Mouse (Mus musculus): ENCODE results near the gene Gramd1b.
A peak's percentile ranks its signal among the peaks of the same experiment; 100 is the strongest.
"Not testable (repeated sequence)": the region's sequence is repeated elsewhere in the genome, so short reads cannot be mapped to it uniquely, and the experiment has no call there.

Gramd1b gene

DNA sequence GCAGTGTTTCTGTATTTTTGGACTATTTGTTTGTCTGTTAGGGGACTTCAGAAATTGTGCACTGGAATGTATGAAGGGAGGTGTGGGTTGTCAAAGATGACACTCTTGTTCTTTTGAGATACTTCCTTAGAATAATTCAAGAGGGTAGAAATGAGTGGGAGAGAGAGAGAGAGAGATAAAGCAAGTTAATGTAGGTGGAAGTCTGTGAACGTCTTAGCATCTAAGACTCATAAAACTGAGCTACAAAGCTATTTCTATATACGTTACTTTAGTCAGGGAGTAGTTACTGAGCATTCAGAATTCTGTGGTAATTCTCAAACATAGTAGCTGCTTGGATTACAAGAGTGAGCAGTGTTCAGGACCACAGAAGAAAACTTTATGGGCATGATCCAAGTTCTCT lies 19.2 kb downstream of the Gramd1b start:
- DNase-seq = no peak

DNA sequence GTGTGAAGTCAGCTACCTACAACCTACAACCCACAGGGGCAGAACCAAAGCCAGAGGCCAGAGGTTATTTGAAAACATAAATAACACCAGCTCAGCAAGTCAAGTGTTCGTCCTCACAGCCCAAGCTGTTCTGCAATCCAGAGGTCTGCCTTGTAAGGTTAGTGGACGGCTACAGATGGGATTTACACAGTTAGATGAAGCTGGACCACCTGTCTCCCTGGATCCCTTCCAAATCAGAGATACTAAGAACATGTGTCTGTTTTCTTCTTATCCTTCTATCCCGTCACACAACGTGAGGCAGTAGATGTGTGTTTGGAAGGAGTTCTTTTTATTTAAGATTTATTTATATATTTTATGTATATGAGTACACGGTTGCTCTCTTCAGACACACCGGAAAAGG lies 21.7 kb downstream of the Gramd1b start:
- peak; percentile 47 for DNase-seq

DNA sequence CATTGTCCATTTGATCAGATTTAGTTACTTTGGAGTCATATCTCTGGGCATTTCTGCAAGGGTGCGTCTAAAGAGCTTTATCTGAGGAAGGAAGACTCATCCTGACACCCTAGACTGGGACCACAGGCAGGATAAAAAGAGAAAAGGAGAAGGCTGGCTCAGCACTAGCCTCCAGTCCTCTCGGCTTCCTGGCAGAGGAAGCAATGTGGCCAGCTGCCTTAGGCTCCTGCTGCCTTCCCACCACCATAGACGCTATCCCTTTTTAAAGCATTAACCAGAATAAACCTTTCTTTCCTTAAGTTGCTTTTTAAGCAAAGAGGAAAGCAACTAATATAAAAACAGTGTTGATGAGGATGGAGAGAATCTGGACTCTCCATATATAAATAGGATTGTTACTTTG lies 24.6 kb downstream of the Gramd1b start:
- DNase-seq = no peak

DNA sequence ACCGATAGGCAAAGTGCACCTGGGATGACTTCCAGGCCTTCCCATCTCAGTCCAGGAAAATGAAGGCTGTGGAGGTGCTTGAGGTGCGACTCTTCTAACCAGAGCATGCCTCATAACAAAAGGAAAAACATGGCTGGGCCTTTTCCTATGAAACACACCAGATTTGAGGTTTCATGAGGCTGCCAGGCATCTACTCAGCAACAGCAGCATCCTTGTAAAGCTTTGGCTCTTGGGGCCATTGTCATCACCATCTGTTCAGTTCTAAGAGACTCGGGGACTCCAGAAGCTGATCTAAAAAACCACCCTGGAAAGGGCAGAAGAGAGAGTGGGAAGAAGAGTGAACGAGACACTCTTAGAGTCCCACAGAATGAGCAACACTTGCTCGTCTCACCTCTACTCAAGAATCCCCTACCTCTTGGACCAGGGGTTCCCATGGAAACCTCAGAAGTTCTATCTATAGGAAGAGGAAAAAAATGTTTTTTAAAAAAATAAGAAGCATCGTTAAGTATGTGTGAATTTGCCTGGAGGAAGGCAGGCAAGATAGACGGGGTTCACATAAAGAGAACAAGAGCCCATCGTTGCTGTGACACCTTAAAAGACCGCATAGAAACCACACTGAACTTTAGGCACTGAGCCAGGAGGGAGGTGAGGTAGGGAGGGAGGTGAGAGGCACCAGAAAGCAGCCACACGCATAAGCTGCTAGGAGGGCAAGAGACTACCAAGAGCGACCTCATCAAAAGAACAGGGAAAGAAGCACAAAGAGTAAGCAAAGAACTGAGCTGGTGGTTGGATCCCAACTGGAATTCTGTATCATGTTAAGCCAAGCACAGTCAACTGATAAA lies 25.5 kb downstream of the Gramd1b start:
- DNase-seq = peak; percentile 40

DNA sequence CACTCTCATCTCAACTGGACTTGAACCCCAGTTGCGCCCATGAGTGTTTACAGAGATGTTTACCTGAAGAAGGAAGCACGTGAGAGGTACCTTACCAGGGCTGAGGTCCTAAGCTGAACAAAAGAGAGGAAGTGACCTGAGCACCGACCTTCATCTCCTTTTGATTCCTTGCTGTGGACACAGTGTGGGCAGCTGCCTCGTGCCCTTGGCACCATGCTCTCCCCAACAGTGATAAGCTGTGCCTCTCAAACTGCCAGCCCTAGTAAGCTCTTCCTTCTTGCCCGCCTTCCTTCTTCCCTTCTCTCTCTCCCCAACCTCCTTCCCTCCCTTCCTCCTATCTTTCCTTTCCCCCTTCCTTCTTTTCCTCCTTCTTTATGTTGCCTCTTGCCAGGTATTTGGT lies 26.3 kb downstream of the Gramd1b start:
- DNase-seq = no peak

DNA sequence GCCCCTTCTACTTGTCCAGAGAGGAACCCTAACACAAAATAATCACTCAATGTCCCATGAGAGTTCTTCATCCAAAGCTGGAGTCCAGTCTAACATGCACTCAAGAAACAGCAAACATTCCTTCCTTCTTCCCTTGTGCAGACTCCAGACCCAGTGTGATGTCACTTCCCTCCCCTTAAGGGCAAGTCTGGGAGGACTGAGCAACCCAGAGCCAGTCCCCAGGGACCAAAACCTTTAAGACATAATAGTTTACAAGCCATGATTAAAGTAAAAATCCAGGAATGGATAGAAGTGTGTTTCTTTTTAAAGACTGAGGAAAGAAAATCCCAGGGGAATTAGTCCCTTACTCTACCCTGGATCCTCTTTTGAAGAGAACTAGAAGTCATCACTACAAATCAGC lies 30.5 kb downstream of the Gramd1b start:
- DNase-seq = no peak

DNA sequence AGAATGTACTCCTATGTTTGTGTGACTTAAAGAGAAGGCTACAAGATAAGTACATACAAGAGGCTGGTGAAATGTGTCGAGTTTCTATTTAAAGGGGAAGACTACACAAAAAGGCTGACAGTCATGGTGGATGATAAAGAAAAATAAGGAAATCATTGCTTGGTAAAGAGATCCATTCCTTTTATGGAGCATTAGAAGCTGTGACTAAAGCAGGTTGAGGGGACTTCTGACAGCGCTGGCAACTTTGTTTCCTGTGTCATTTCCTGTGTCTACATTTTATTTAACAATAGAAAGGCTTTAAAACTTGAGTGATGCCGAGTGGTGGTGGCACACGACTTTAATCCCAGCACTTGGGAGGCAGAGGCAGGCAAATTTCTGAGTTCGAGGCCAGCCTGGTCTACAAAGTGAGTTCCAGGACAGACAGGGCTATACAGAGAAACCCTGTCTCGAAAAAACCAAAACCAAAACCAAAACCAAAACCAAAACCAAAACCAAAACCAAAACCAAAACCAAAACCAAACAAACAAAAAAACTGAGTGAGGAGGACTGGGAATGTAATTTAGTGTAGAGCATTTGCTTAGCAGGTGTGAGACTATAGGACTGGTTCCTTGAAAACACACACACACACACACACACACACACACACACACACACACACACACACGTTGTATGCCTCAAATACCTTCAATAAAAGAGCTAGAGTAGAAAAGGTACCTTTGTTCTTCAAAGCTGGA lies 48.7 kb downstream of the Gramd1b start:
- DNase-seq = not testable (repeated sequence)

DNA sequence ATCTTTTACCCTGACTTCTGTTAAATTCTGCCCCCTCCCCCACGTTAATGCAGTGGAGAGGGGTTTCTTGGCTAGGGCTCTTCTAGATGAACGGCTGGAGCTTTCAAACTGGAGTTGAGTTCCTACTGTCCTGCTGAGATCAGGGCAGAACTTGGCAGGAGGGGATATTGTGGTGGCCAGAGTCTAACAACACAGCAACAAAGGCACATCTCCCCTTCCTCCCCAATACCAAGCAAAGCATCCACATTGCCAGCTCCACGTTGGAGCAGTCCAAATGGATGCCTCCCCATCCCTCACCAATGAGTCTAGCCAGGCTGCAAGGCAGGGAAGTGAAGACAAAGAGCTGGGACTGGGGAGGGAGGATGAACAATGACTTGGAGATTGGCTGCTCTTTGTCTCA lies 49.9 kb downstream of the Gramd1b start:
- DNase-seq = no peak

DNA sequence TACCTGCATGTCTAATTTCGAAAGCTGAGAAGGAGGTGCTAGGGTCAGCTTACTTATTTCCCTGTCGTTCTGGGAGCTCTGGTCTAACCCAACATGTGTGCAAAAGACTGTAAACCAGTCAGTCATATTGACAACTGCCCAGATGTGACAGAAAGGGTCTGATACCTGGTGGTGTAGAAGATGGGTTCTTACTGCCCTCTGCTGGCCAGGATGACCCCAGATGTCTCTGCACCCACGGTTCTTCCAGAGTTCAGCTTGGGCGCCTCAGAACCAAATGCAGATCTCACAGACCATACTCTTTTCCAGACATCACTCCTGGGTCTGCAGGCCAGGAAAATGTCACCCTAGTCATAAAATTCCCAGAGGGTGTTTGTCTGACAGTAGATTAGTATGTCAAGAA lies 51.9 kb downstream of the Gramd1b start:
- DNase-seq = no peak

DNA sequence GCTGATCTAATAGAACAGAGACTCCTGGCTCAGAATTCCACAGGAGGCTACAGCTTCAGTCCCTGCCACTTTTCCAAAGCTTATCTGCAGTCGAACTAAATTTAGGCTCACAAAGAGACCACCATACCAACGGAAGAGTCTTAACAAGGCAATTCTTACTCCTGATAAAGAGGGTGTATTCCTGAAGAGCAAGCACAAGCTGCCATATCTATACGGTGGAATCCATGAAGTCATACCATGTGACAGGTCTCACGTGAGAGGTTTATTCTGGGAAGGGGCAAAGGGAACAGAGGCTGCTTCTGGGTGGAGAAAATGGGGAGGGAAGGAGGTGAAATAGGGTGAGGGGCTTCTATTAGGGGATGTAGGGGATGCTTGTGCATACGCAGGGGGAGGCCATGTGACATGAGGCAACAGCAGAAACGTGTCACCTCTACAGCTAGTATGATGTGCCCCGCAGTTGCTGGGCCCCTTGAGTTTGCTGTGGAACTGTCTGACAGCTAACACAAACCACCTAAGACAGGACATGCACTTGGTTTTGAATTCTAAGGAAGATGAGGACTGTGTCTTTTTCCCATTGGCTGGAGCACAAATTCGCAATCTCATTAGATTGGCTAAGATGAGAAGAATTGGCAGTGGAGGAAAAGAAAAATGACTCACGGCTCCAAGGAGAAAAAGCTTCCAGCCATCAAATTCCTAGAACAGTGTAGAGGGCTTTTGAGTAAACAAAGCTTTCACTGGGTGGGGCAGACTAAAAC lies 52.9 kb downstream of the Gramd1b start:
- no peak for DNase-seq

DNA sequence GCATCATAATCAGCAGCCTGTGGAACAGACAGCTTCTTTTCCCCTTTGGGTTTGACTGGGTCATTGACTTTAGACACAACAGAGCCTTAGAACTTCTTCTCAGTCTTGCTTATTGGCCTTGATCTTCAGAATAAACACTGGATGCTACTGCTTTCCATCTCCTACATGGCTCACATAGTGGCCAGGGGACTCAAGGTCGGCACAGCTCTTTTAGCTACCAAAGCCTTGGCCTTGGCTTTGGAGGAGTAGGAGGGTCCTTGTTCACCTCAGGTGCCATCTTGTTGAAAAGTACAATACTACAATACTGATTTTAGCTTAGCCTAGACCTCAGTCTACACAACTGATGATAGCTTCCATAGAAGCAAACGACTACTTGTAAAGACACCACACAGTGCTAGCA lies 53.6 kb downstream of the Gramd1b start:
- DNase-seq = no peak

DNA sequence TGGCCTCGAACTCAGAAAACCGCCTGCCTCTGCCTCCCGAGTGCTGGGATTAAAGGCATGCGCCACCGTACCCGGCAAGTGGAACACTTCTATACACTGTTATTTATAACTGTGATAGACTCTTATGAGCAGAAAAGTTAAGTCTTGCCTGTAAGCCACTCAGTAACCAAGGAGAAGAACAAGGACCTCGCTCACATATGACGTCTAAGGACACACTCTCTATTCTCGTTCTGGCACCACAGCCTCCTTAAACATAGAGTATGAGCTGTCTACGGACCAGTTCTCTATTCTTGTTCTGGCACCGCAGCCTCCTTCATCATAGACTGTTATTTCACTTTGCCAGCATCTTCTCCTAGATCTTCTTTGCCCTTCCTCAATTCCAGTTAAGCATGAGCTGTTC lies 55.1 kb downstream of the Gramd1b start:
- DNase-seq = no peak

DNA sequence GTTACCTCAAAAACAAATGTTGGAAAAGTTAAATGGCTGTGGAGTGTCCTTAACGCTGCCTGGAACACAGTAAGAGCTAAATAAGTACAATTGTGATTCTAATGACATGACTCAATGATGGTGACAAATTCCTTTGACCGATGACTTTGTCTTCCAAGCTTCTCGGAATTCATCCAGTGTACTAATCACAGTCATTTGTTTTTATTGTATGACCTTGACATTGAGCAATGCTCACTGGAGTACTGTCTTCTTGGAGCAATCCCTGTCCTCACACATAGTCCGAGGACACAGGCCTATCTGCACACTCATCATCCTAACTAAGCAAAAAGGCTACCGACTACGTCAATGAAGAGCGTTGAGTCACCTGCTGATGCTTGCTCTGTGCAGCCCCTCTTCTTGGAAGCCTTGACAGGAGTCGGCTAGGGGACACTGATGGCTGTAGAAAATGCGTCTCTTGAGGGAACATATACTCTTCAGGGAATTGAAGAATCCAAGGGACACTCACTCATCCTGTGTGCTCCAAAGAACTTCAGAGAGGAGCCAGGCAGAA lies 58.1 kb downstream of the Gramd1b start:
- DNase-seq = no peak

DNA sequence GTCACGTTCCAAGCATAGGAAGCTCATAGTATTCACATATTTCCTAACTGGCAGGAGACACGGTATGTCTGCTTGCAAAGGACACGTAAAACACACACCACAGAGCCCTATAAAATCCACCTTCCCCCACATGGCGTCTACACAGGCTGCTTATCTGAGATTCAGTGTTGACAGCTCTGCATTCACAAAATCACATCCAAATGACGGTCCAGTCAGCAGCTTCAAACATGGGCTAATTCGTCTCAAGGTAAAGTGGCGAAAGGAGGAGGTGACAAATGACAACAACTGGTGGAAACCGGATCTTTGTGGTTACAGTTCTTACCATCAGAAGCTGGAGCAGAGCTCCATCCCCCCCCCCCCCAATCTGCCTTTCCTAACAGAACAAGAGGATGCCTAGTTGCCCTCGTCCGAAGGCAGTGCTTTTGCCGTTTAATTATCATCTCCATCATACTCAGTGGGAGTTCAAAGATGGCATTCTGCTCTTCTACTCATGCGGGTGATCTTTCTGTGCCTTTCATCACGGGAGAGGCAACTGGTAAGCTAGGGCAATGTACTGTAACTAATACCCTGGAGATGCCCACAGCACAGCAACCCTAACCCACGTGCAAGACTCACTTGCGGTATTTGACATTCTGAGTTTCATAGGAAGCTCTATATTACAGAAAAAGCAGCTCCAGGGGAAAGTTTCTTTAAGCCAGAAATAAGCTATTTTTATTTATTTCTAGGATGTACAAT lies 61.6 kb downstream of the Gramd1b start:
- DNase-seq = no peak

DNA sequence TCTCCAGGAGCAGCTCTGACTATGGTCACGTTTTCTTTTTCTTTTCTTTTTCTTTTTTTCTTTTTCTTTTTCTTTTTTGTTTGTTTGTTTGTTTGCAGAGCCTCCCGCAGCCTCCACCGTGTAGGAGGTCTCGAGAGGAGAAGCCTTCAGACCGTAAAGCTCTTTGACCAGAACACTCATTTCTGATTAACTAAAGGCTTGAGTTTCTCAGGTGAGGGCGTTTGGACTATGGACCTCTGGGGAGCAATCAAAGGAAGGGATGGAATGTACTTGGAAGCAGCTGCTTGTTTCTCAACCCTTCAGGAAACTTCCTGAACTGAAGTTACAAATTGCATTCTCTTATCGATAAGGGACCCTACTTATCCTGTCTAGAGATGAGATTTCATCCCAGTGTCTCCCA lies 64.4 kb downstream of the Gramd1b start:
- no peak for DNase-seq

DNA sequence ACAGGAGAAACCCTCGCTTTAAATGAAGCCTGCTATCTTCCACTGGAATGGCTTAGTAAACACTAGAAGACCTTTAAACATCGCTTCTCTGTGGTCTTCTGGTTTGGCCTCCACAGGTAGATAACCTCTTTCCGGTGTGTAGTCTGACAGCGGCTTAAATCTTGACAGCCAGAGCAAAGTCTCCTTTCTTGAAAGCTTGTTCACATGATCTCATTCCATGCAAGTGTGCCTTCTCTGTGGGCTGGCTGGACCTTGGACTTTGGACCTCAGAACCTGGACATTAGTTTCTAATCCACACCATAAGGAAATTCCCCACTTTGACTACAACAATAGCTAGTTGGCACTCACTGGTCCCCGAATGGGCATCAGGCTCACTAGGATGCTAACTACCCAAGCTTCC lies 65.6 kb downstream of the Gramd1b start:
- DNase-seq = no peak

DNA sequence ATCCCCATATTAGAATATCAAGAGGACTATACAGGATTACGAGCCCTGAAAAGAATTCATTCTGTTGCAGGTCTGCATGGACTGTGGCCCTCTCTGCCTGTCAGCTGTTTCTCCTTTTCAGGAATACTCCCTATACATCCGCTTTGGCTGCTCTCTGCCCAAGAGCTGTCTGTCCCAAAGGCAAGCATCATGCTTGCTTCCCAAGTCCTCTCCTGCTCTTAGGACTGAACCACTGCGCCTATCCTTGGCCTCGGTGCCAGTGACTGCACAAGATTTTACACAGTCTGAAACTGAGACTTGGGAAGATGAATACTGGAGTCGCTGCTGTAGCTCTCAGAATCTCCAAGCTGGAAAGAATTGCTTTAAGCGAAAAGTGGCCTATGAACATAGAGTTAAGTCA lies 68.8 kb downstream of the Gramd1b start:
- no peak for DNase-seq

DNA sequence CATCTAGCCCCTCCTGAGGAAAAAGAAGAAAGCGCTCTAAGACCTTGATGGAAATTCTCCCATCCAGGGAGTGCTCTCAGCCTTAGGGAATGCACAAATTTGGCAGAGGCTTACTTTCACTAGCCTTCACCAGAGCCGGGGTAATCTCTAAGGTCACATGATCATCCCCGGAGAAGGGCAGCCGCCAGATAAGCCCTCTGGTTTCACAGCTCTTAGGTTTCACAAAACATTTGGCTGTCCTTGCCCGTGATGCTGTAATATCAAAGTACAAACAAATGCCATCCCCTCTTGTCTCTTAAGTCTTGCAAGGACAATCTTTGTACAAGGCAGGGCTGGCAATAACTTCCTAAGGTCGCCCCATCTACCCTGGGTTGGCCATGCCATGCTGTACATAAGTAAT lies 70.4 kb downstream of the Gramd1b start:
- no peak for DNase-seq

DNA sequence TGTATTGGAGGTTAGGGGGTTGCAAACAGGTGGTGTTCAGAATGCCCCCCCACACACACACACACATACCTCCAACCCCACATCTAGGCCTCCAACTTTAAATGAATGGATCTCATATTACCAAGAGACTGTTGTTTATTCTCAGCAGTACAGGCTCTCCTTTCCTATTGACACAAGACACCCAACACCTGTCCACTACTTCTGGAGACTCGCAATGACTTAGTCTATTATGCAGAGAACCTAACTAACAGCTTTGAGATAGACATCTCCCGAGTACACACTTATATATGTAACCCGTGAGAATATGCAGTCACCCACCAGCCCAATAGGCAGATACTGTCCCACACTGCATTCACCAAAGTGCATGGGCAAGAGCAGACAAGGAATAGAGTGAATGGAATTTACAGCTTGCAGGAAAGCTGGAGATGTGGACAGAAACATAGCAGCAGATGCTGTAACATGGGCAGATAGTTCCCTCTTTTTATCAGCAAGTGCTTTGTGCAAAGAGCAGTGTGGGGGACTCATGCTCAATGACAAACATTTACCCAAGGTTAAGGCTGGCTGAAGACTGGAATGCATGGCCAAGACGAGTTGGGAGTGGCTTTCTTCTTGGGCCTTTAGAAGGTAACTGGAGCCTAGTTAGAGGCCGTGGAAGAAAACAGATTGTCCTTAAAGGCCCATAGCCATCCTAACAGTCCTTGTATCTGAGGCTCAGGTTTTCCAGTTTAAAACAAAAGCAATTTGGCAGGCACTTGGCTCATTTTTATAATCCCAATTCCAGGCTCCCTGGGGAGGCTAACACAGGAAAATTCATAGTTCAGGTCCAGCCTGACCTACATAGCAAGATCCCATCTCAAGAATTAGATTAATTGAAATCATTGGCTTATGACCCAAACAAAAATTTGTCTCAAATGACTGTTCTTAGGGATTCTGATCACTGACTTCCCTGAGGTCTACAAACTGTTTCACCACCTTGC lies 71.6 kb downstream of the Gramd1b start:
- DNase-seq = no peak

DNA sequence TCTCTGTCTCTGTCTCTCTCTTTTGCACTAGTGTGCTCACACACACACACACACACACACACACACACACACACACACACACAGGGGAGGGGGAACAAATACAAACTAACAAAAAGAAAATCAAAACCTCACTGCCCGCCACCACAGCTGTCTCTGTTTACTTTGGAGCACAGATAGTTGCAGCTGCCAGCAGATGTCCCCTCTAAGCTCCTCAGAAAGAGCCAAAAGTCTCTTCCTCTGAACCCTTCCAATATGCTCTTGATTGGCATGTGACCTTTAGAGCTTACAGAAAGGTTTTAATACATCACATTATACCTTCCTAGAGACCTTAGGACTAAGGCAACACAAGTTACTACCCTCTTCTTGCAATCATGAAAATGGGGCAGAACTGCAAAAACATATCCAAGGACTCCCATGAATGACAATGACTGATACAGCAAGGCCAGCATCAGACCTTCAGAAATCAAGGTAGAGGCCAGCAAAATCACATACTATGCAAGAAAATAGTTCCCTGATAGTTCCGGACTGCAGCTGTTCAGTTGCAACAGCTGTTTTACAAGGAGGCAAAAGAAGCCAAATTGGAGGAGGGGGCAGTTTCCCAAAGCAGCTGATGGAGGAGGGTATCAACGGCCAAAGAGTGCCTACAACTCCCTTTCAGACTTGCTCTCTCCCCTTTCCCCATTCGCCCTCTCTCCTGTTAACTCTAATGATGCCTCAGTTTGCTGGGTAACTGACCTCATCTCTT lies 72.5 kb downstream of the Gramd1b start:
- no peak for DNase-seq

DNA sequence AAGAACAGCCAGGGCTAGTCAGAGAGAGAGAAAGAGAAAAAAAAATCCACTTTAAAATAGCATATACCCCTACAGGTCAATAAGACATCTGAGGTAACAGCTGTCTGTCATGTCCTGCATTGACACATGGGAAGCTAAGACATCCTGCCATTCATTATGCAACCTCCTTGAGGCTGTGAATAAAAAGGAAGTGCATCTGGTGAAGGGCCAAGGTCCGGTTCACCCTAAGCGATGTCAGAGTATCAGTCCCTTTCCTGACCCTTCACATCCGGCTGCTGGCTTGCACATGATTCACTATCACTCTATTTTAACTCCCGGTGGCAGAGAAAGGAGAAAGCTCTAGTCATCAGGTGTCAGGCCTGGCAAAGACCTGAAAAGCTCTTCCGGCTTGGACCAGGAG lies 73.7 kb downstream of the Gramd1b start:
- no peak for DNase-seq

Measured in cerebellum, adult 8-10 months (tissue).